Mouse (Mus musculus): ENCODE data around the gene Trf. TPM values are rescaled to one million over a fixed set of nuclear protein-coding genes. Genes with fewer than 3 reads are reported as not detected.

Gene Trf
- total RNA-seq, 1 experiment from 2014 or later = 68.0 TPM

DNA sequence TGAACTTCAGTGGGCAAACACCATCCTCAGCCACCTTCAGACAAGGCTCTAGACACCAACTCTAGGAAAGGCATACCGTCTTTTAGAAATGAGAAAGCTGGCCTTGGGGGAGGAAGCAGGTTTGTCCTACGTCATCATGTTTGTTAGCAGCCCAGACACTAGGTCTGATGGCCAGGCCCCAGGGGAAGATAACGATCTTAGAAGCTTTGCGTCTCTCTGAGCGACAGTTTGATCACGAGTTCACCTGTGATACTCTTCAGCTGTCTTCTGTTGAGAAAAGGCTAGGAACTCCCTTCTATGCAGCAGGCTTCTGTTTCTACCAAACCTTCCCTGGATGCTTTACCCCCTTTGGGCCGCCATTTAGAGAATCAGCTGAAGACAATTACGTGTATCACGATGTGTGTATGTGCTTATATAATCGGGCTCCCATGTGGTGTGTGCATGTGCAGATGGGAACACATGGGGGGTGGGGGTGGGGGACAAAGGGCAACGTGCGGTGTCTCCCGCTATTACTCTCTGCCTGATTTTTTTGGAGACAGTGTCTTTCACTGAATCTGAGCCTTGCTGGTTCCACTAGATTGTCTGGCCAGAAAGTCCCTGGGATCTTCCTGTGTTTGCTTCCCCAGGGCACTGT is 1.8 kb downstream of the Trf start:
- no peak for ATAC-seq (replicated peaks in 1 of 2; ENCODE audit: insufficient read depth in 1 of 2, low FRiP score in 2 of 2, low TSS enrichment in 1 of 2, low read depth in 1 of 2, poor library complexity in 2 of 2, severe bottlenecking in 2 of 2)

DNA sequence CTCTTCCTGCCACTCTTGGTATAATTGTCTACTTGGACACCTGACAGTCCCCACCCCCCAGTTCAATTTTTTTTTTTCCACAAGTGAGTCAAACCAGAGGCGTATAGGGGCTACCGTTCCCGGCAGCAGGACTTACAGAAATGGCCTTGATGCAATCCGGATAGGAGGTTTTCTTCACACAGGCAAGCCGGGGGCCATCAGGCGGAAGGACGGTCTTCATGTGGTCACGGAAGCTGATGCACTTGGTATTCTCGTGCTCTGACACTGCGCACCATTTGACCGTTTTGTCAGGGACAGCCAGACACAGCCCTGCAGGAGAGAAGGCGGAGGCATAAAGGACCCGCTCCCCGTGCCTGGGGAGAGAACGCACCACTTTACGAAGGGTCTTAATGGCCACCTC is 2.5 kb downstream of the Trf start:
- ATAC-seq (replicated peaks in 1 of 2; ENCODE audit: insufficient read depth in 1 of 2, low FRiP score in 2 of 2, low TSS enrichment in 1 of 2, low read depth in 1 of 2, poor library complexity in 2 of 2, severe bottlenecking in 2 of 2) = no peak

DNA sequence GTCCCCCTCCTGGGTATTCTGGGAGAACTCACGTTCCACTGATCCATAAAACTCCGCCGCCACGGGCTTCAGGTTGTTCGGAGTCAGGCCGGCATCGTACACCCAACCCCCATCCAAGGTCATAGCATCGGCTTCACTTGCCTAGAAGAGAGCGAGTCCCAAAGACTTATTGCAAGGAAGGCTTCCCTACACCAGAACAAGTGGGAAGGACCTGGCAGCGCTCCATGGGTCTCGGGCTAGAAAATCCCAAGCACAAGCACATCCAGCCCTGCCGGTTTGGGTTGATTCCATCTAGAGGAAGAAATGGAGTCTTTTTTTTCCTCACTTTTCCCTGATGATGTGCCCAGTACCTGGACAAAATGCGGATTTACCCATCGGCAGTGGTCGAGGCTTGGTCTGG is 3.4 kb downstream of the Trf start:
- no peak for ATAC-seq (replicated peaks in 1 of 2; ENCODE audit: insufficient read depth in 1 of 2, low FRiP score in 2 of 2, low TSS enrichment in 1 of 2, low read depth in 1 of 2, poor library complexity in 2 of 2, severe bottlenecking in 2 of 2)

DNA sequence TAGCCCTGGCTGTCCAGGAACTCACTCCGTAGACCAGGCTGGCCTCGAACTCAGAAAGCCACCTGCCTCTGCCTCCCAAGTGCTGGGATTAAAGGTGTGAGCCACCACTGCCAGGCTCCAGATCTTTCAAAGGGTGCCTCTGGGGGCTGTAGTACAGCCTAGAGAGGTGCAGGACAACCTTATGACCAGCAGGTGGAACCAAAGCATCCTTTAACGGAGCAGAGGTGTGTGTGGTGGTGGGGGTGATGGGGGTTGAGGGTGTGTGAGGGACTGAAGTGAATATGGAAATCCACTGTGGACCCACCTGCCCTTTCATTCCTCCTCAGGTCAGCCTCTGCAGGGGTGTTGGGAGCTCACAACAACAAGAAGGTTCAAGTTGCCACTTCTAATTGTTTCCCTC is 4.8 kb downstream of the Trf start:
- ATAC-seq (replicated peaks in 1 of 2; ENCODE audit: insufficient read depth in 1 of 2, low FRiP score in 2 of 2, low TSS enrichment in 1 of 2, low read depth in 1 of 2, poor library complexity in 2 of 2, severe bottlenecking in 2 of 2) = peak; percentile 40 to 61; a peak in 3 of 4 replicates

DNA sequence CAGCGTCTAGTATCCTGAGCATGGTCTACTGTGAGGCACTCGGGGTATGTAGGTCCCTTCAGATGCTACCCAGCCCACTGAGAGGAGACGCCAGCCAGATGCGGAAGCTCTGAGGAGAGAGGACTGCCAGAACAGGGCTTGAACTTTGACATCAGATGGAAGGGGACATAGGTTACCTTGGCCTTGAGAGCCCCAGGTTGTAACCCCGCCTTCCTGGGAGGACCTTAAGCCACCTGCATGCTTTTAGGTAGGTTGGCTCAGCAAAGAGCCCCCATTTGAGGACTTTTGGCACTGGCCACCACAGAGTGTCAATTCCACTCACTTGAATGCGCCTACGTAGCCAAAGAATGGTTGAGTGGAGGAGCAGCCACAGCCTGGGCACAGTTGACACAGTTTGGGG is 5.5 kb downstream of the Trf start:
- ATAC-seq (replicated peaks in 1 of 2; ENCODE audit: insufficient read depth in 1 of 2, low FRiP score in 2 of 2, low TSS enrichment in 1 of 2, low read depth in 1 of 2, poor library complexity in 2 of 2, severe bottlenecking in 2 of 2) = no peak

DNA sequence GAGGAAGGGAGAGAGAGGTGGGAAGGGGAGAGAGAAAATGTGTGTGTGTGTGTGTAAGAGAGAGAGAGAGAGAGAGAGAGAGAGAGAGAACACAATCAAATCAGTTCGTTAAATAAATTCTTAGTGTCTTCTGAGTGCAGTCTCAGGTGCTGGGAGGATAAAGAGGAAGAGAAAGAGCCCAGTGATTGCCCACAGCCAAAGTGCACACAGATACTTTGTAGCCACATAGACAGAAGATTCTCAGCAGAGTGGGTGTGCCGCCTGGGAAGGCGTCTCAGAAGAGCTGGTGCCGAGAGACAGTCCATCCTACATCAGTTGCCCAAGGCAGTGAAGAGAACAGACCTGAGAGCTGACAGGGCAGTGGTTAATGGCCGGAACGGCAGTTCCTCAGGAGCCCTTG is 16.0 kb downstream of the Trf start:
- no peak for ATAC-seq (replicated peaks in 1 of 2; ENCODE audit: insufficient read depth in 1 of 2, low FRiP score in 2 of 2, low TSS enrichment in 1 of 2, low read depth in 1 of 2, poor library complexity in 2 of 2, severe bottlenecking in 2 of 2)

DNA sequence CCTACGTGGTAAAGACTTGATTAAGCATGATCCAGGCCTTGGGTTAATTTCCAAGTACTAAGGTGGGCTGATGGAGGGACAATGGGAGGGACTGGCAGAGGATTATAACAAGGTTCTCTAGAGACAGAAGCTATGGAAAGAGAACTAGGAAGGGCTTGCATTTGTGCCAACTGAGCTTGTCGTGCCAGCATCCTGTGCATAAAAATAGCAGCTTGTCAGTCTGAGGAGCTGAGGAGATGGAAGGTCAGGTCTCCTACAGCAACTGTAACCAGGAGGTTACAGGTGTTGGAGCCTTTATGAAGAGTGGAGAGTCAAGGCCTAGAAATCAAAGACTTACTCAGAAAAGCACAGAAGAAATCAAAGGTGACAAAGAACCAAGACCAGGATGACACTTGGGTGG is 16.6 kb downstream of the Trf start:
- ATAC-seq (replicated peaks in 1 of 2; ENCODE audit: insufficient read depth in 1 of 2, low FRiP score in 2 of 2, low TSS enrichment in 1 of 2, low read depth in 1 of 2, poor library complexity in 2 of 2, severe bottlenecking in 2 of 2) = no peak

DNA sequence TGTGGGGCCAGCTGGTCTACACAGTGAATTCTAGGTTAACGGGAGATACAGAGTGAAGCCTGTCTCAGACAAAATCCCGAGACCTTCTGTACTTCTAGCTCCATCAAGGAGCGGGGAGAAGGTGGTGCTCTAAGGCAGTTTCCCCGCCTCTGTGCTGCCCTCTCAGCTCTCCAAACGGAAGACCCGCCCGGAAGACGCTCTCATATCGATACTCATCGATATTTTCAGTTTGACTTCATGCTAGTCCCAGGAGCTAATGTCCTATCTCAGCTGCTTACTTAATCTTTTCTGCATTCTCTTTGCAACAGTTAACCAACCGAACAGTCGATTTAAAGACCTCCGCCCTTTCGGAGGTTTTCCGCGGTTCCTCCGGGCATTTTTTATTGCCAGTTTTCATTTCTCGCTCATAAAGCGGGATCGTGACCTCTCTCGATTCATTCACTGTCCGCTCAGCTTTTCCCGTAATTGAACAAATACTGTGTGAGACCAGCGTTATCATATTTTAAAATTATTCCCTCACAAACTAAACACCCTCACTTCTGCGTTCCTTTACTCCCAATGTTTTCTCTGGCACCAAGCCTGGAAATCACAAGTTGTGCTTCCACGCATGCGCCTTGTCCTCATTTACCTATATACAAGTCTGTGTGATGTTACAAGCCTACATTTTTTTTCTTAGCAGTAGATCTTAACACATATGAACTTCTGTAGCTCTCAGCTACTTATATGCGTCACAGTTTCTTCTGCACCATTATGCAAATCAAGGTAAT is 17.4 kb downstream of the Trf start:
- ATAC-seq (replicated peaks in 1 of 2; ENCODE audit: insufficient read depth in 1 of 2, low FRiP score in 2 of 2, low TSS enrichment in 1 of 2, low read depth in 1 of 2, poor library complexity in 2 of 2, severe bottlenecking in 2 of 2) = no peak

DNA sequence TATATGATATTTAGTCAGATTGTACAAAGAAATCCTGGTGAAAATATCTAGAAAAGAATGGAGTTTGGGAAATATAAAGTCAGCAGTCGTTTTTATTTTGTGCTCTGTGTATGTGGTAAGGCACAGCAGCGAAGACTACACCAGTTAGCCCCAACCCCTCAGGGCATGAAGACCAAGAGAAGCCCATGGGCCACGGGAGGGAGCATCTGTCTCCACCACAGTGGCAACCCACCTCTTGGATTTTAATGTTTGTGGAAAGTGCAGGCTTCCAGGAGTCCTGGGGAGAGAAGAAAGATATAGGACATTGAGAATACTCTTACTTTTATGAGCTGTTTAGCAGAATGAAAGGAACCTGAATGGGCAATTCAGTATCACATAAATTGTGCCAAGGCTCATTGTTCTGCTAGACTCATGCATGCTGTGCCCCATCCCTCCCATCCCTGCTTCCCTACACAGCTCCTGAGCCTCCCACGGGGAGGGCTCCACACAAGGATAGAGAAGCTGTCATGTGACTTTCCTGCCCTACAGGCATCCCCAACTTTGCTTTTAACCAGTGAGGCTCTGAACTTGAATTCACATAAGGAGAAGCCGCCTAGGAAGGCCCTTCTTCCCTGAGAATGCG is 21.3 kb downstream of the Trf start:
- ATAC-seq (replicated peaks in 1 of 2; ENCODE audit: insufficient read depth in 1 of 2, low FRiP score in 2 of 2, low TSS enrichment in 1 of 2, low read depth in 1 of 2, poor library complexity in 2 of 2, severe bottlenecking in 2 of 2) = no peak

DNA sequence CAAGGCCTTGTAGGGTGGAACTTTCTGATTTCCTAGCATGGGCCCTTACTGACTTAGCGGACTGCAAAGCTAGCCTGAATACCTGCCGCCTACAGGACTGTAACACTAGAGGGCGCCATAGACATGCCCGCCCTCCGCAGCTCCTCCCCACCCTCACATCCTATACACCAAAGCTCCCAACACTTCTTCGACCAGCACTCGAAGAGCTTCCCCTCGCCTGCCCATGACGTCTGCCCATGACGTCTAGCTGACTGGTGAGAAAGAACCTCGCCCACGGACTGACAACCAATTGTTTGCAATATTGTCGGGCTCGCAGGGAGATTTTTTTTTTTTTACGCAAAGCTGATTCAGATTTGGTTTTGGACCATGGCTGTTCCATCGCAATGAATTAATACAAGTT is 22.4 kb downstream of the Trf start:
- ATAC-seq (replicated peaks in 1 of 2; ENCODE audit: insufficient read depth in 1 of 2, low FRiP score in 2 of 2, low TSS enrichment in 1 of 2, low read depth in 1 of 2, poor library complexity in 2 of 2, severe bottlenecking in 2 of 2) = peak; percentile 98

DNA sequence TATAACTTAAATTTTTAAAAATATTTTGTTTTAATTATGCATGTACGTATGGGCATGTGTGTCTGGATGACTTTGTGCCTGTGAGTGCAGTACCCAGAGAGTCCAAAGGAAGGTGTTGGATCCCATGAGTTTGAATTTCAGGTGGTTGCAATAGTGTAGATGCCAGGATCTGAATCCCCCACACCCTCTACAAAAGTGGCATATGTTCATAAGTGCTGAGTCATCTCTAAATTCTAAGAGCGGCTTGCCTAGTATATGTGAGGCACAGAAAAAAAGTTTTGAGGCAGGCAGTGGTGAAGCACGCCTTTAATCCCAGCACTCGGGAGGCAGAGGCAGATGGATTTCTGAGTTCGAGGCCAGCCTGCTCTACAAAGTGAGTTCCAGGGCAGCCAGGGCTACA is 24.5 kb downstream of the Trf start:
- ATAC-seq (replicated peaks in 1 of 2; ENCODE audit: insufficient read depth in 1 of 2, low FRiP score in 2 of 2, low TSS enrichment in 1 of 2, low read depth in 1 of 2, poor library complexity in 2 of 2, severe bottlenecking in 2 of 2) = no peak

DNA sequence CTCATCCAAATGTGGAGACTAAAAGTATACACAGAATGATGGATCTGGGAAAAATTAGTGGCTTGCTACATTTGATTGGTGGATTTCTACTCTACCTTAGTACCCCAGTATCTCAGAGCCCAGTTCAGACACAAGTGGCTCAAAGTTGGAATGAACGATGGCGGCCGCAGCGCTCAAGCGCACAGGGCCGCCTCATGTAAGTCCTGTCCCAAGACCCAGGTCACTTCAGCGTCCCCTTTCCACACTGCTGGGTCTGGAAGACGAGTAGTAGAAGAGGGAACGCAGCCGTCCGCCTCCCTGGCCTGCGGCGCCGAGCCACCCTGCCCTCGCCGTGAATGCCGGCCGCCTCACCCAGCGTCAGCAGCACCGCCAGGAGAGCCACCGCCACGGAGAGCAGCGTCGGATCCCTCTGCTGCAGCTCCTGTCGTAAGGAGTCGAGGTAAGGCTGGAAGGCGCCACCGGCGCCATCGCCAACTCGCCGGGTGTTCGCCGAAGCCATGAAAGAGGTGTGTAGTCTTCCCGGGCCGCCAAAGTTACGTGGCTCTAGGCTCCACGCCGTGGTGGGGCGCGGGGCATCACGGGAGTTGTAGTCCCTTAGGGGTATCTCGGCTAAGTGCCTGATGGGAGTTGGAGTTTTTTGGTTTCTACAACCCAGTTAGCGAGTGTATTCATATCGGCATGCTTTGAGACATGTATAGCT is 28.5 kb downstream of the Trf start, which contains the start of gene Srprb:
Gene Srprb (minus strand): TSS at position 577 of the 700 bp plus-strand sequence.
- peak; percentile 98 to 99 for ATAC-seq (replicated peaks in 1 of 2; ENCODE audit: insufficient read depth in 1 of 2, low FRiP score in 2 of 2, low TSS enrichment in 1 of 2, low read depth in 1 of 2, poor library complexity in 2 of 2, severe bottlenecking in 2 of 2)

DNA sequence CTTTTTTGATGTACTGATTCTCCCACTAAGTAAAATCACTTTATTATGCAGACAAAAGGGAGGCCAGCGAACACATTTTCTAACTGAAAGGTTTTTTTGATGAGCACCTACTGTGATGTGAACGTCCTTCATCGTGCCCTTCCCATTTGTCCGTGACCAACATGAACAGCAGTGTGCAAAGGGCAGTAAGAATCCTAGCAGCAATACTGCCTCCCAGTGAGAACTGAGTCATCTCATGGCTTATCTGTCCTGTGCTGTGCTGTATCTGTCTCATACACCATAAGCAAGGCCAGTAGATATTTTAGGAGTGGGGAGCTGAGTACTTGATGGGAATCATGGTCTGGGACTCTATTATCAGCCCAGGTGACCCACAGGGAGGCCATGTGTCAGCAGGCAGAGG is 41.8 kb downstream of the Trf start:
- ATAC-seq (replicated peaks in 1 of 2; ENCODE audit: insufficient read depth in 1 of 2, low FRiP score in 2 of 2, low TSS enrichment in 1 of 2, low read depth in 1 of 2, poor library complexity in 2 of 2, severe bottlenecking in 2 of 2) = no peak

DNA sequence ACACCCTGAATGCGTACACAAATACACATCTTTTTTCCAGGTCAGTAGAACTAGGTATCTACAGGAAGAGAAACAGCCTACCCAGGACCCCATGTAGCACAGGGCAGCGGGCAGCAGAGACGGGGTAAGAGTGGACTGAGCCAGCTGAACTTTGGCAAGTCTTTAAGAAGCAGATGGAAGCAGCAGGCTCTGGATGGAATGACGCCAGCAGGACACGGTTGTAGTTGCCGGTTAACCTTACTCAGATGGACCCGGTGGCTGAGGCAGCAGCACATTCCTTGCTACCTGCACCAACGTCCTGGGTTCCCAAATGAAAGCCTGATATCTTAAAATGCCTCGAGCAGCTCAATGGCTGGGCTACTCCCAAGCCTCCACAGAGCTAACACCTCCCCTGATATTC is 43.5 kb downstream of the Trf start:
- ATAC-seq (replicated peaks in 1 of 2; ENCODE audit: insufficient read depth in 1 of 2, low FRiP score in 2 of 2, low TSS enrichment in 1 of 2, low read depth in 1 of 2, poor library complexity in 2 of 2, severe bottlenecking in 2 of 2) = no peak

DNA sequence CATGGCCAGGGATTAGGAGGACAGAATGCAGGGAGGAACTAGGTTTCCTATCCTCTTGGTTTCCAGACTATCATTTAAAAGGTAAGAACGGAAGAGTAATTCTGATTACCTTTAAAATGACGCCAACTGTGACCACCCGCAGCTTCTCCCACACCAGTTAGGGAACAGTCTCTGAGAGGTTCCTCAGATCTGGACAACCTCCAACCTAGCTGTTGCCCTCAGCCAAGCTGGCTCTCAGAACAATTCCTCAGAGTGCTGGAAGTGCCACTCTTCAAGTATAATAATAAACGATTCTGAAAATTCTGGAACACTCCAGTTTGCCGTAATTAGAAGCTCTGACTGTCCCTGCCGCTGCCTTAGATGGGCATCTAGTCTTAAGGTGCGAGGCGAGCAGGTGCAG is 44.3 kb downstream of the Trf start:
- ATAC-seq (replicated peaks in 1 of 2; ENCODE audit: insufficient read depth in 1 of 2, low FRiP score in 2 of 2, low TSS enrichment in 1 of 2, low read depth in 1 of 2, poor library complexity in 2 of 2, severe bottlenecking in 2 of 2) = no peak

DNA sequence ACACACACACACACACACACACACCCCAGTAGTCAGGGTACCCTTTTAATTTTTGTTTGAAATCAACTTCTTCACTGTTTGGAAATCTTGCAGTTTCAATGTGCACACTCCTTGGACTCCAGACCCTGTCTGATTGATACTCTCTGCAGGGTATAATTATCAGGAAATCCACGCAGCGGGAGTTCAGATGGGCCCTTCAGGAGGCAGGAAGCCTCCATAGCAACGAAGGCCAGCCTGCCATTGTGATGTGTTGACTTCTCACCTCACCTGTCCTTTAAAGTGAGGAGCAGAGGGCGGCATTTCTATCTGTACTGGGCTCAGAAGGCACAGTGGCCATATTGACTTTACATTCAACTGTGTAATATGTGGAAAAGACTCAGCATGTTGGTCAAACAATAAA is 45.4 kb downstream of the Trf start:
- ATAC-seq (replicated peaks in 1 of 2; ENCODE audit: insufficient read depth in 1 of 2, low FRiP score in 2 of 2, low TSS enrichment in 1 of 2, low read depth in 1 of 2, poor library complexity in 2 of 2, severe bottlenecking in 2 of 2) = no peak

DNA sequence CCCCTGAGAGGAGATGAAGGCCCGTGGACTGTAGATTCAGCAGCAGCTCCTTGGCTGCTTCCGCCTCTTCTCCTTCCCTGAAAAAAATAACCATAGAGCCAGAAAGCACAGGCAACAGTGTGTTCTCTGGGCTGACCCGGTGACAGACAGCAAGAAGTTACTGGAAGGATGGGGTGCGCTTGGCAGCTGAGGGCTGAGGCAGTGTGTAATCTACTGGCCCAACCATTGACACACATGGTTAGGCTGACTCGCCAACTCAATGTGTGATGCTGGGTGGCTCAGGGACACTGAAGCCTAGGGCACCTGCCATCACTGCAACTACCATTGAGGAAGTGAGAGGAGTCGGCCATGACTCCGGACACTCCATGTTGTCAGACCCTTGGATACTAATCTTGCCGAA is 48.4 kb downstream of the Trf start:
- no peak for ATAC-seq (replicated peaks in 1 of 2; ENCODE audit: insufficient read depth in 1 of 2, low FRiP score in 2 of 2, low TSS enrichment in 1 of 2, low read depth in 1 of 2, poor library complexity in 2 of 2, severe bottlenecking in 2 of 2)

All from hematopoietic stem cell, adult 5-6 weeks (primary cell).